Mouse (Mus musculus): ENCODE results near the gene Kcna10.

The Kcna10 gene

DNA sequence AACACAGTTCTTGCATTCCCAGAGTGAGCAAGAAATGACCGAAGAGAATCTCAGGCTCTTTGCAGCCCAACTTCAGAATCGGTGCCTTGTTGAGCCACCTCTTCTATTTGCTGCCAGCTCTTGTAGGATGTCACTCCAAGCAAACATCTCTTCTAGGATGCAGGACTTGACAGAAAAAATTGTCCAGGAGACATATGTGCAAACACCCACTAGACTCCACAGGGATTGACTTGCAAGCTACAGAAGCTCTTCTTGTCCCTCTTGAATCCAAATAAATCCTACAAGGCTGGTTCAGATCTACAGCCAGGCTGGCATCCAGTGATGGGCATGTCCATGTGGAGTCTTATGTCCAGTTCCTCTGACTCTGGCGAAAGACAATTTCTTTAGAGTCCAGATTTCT lies 21.6 kb downstream of the Kcna10 start:
- no peak for DNase-seq (ENCODE audit: low spot score)

DNA sequence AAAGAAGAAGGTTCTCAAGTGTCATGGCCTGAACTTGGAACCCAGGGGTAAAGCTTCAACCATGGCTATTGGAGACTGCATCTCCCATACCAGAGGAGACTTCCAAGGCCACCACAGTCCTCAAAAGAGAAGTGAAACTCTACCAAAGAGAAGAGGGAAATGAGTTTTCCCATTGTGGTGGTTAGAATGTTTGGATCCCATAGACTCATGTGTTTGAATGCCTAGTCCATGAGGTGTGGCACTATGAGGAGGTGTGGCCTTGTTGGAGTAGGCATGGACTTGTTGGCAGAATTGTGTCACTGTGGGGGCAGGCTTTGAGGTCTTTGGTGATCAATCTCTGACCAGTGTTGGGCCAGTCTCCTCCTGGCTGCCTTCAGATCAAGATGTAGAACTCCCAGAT lies 22.3 kb downstream of the Kcna10 start:
- no peak for DNase-seq (ENCODE audit: low spot score)

DNA sequence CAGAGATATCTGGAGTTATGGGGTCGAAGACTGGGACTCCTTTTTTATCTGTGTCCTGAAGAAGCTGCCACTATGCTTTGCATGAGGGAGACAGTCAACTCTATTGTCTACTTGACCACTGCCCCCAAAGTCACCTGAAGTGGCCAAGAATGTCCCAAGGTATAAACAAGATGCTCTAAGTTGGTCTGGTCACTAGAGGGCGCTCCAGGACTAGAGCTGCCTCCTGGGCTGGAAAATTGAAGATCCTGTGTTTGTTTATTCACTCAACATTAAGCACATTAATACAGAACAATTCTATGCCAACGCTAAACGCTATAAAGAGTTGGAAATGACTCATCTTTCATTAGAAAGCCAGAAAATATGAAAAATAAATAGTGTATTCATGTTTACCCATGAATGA lies 23.1 kb downstream of the Kcna10 start:
- peak; percentile 53 for DNase-seq (ENCODE audit: low spot score)

DNA sequence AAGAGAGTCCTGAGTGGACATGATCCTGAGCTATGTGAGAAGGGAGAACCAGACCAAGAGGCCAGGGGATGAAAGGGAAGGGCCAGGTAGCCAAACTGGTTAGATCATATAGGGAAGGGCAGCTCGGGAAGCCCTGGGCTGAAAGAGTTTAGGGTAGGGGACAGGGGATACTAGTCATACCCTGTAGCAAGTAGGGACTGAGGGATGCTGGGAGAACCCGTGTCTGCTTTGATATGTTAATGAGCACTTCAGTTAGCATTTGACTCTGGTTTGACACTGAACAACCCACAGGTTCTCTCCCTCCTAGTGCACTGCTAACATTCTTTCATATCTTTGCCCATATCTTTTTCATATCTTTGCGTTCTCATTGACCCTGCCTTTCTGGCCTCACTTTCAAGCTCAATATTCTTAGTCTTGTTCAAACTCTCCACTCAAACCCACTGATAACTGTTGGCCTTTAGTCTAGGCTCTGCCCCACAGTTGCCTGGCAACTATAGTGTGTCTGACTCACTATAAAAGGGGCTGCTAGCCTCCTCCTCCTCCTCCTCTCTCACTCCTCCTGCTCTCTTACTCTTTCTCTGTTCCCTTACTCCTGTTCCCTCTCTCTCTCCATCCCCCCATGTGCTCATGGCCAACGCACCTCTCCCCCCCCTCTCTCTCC lies 23.8 kb downstream of the Kcna10 start:
- DNase-seq (ENCODE audit: low spot score): no peak

DNA sequence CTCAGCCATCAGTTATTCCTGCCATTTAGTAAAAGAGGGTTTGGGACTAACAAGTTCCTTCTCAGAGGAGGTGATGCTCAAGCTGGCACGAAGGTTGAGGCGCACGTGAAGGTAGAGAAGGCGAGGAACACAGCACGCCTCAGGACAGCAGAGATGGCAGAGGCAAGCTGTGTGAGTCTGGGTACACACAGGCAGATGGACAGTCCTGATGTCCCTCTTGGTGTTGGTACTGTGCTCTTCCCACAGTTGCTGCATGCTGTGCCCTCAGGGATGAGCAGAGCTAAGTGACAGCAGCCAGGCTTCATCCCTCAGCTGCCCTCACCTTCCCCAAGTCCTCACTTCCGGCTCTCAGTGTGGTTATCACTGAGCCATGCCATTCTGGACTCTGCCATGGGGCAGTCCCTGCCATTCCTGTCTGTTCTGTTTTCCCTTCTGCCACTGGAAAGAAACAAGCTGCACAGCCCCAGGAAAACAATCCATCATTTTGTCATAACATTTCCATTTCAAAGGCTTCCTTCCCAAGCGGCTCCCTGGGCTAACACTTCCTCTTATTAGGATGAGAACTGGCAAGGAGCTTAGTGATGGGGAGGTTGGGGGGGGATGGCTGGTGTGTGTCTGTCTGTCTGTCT lies 24.9 kb downstream of the Kcna10 start:
- no peak for DNase-seq (ENCODE audit: low spot score)

DNA sequence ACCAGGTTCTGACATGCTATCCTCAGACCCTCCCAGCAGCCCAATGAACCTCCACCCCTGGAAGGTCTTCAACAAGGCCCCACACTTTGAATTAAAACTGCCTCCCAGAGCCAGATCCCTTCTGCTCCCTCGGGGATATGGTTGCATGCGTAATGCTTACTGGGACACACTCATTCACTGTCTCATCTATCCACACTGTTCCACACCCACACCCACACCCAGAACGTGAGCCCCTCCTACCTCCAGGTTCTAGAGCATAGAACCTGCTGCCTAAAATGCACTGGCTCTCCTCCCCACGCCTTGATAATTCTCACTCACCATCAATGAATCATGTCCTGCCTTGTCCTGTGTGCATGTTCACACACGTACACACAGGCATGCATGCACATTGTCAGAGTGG lies 31.8 kb downstream of the Kcna10 start:
- no peak for DNase-seq (ENCODE audit: low spot score)

DNA sequence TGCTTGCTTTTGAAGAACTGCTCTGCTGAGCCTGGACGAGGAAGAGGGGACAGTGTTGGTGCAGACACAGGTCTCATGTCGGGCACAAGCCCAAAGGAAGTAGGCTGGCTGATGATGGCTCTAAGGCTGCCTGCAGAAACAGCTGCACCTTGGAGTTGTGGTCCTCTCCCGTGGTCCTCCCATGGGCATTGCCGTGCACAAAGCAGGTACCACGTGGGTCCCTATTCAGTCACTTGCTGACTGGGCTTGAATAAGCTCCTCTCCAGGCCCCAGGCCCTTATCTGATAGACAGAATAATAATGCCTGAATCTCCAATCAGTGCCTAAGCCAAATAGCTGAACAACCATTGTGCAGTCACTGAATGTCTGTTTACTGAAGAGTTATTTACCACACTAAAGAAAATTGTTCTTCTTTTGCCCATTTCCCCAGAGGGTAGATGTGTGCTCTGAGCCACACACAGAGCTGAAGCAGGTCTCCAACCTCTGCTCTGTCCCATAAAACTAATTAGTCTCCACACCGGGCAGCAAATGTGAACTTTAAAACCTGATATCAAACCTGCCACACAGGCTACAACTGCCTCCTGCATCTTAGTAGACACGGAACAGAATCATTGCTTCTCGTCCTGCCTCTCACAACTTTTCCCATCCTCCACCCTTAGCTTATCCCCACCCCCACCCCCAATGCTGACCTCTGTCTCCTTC lies 33.7 kb downstream of the Kcna10 start:
- no peak for DNase-seq (ENCODE audit: low spot score)

DNA sequence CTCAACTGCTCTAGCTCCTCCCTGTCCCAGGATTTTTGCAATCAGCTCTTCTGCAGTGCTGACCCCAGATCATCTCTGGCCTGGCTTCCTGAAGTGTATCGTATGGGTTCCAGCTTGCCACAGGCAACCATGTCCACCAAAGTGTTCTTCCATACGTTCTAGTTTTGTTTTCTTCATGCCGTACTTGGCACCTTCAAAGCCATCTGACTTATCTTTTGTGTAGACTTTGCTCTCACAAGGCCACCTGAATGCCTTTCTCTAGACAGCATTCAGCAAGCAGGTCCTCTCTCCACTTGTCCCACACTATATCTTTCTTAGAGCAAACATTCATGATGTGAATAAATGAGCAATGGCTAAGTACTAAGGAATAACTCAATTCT lies 34.2 kb downstream of the Kcna10 start:
- no peak for DNase-seq (ENCODE audit: low spot score)

DNA sequence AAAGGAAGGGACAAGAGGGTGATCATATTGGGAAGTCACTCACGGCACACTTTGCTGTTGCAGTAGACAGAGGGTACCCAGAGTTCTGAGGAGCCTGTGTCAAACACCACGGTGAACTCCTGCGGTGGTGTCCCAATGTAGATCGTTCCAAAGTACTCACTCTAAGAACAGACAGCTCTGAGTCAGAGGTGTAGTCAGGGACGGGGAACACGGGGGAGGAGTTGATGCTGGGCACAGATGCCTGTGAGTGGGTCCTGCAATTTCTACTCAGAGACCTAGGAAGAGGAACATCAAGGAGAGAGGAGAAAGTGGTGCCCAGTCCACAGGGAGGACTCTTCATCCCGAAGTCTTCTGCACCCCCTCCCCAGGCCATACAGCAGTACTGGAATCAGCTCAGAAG lies 35.7 kb downstream of the Kcna10 start:
- no peak for DNase-seq (ENCODE audit: low spot score)

DNA sequence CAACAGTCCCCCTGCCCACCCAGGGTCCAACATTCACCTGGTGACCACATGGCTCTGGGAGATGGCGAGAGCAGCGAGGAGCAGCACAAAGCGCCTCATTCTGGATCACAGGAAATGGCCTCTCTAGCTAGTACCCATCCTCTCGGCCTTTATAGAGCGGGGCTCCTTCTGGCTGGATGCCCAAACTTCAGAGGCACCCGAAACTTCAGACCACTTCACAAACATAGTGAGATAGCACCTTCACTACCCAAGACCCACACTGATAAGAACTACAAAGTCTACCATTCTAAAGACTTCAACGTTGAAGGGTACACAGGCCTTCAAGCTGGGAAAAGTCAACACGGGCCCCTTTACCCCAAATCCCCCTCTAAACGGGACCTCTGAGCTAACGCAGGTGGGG lies 38.8 kb downstream of the Kcna10 start, which contains the start of gene Cym:
Gene Cym (minus strand): TSS at position 125 of the 400 bp plus-strand sequence.
- no peak for DNase-seq (ENCODE audit: low spot score)

DNA sequence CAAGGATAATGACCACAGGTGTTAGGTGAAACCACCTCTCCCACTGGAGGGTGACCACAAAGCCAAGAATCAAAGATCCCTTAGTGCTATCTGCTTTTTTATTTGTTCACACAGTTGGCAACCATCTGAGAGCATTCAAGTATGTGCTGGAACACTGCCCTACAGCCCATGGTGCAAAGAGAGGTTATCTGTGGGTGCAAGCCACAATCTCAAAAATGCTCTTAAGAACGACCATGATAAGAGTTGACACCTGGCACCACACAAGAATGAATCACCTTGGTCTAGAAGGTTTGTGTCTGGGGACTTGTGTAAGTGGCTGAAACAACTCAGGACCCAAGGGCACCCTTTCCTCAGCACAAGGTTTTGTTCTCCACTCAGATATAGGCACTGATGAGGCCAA lies 40.4 kb downstream of the Kcna10 start:
- no peak for DNase-seq (ENCODE audit: low spot score)

DNA sequence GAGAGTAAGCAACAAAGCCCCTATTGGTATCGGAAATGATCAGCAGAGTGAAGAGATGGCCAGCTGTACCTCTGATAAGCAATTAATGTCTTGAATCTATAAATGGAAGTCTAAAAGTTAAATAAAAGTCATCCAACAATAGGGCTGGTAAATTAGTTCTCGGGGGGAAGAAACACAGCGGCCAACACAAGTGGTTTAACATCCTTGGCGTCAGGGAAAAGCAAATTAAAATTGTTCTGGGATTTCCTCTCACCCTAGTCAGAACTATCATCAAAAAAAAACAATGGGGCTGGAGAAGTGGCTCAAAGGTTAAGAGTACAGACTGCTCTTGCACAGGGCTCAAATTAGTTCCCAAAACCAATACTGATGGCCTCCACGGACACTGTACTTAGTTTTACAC lies 43.0 kb downstream of the Kcna10 start:
- no peak for DNase-seq (ENCODE audit: low spot score)

DNA sequence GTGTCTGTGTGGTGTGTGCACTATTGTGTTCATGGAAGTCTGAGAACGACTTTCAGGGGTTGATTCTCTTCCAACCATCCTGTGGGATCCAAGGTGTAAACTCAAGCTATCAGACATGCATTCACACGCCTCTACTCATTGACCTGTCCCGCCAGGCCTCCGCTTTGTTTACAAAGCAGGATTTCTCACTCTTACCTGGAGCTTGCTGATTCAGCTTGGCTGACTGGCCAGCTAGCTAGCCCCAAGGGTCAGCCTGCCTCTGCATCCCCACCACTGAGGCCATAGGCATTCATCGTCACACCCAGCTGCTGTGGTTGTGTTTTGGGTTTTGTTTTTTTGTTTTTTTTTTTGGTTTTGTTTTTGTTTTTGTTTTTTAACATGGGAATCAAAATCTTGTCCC lies 46.4 kb downstream of the Kcna10 start:
- DNase-seq (ENCODE audit: low spot score): no peak

DNA sequence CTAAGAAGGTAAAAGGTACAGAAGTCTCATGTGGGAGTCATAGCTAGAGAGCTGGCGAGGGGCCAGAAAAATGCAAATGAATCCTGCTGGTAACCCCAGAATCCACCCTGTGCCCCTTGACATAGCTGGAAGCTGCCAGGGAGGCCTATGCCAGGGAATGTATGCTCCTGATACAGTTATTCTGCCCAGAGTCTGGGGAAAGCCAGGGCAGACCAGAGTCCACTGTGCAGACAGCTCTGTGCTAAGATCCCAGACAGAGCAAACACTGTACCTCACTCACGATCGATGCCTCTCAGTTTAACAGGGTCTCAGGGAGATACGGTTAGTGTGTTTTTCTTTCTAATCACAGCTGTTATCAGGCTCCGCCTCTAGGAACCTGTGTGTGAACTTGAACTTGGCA lies 47.0 kb downstream of the Kcna10 start:
- DNase-seq (ENCODE audit: low spot score): no peak

DNA sequence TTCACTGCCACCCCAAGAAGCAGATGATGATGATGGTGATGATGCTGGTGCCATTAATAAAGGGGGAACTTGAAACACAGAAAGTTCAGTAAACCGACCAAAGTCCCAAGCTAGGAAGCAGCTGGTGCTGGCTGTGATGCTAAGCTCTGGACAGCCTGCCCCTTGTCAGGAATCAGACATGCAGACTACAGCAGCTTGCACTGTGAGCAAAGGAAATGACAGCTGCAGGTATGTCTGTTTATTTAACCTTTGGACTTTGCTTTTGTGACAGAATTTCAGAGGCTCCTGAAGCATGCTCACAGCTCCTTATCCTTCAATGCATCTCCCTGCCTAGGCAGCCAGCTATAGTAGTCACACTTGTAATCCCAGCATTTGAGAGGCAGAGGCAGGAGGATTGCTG lies 47.7 kb downstream of the Kcna10 start, which contains the start of gene A630076J17Rik:
Gene A630076J17Rik (plus strand): TSS at position 88 of the 400 bp plus-strand sequence.
- no peak for DNase-seq (ENCODE audit: low spot score)

DNA sequence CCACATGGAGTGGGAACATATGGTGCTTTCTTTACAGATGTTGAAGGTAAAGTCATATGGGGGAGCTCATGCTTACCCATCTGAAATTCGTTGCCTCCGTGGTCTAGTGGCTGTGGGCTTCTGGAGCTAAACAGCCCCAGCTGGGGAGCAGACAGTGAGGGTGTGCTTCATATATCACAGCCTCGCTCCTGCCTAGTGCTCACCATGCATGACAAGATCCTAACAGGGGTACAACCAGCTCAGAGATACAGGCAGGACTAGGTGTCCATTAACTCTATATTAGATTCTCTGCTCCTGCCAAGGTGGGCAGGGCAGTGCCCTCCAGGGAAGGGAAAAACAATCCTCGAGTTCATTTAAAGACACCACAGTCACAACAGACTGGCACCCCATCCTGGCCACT lies 48.3 kb downstream of the Kcna10 start:
- DNase-seq (ENCODE audit: low spot score): no peak

DNA sequence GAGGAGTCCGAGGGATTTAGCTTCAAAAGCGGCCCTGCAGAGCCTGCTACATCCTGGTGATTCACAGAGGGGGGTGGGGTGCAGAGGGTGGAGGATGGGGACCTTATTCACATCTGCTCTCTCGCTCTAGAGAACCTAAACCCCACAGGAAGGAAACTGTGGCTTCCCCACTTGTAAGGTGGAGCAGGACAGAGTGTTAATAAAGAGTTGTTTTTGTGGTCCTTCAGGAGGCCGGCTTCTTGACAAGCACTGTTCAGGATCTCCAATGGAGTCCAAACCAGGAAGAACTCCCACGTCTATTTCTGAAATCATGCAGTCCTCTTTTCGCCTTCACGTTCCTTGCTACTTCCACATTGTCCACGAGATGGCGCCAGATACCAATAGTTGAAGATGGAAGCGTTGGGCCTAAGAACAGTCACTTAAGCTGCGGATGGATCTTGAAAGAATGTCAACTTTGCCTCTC lies 50.5 kb downstream of the Kcna10 start:
- peak; percentile 77 for DNase-seq (ENCODE audit: low spot score)

DNA sequence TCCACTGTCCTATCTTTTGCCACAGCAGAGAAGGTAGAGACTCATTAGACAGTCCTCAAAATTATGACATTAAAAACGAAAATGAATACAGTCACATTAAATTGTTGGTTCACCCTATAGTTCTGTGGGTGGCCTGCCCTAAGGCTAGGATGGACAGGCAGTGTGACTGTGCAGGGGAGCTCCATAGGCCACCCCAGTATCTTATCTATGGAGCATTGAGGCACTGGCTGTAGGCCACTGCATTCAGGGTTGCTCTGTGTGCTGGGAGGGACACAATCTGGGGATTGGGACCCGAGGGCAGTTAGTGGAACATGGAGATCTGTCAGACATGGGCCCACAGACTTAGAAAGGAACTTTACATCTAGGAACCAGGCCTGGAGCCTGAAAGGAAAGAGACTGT lies 51.1 kb downstream of the Kcna10 start:
- DNase-seq (ENCODE audit: low spot score): no peak

DNA sequence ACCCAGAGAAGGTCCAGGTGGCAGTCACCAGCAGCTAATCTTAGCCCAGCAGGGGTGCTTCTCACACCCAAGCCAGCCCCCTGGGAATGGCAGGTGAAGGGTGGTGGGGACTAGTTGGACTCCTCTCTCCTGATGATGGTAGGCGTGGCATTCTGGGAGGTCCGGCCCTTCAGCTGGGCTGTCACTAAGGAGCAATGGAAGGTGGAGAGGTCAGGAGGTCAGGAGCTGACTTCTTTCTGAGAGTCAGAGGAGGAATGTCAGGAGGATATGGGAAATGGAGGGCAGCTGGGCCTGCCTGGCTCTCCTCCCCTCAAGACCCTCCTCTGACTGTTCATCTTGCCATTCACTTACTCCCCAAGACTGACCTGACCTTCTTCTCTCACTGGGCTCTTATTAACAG lies 55.2 kb downstream of the Kcna10 start:
- DNase-seq (ENCODE audit: low spot score): no peak

DNA sequence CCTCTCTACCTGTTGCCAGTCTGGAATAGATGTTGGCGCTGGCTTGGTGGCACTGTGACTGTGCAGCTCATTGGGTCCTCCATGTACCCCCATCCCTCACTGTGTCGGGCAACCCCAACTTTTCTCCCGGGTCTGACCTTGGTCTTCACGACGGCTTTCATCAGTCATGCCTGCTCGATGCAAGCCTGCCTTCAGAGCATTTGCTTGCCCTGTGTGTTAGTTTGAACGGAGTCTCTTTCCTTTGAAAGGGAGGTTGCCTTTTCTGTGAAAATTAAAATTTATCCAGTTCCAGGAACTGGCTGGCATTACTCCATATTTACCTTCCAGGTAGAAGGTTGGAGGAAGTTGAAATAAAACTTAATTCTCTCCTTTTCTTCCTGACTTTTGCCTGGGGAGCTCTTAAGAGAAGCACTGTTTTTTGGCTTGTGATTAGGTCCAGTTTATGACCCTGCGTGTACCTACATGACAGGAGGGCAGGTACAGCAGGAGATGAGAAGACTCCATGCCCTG lies 55.7 kb downstream of the Kcna10 start:
- DNase-seq (ENCODE audit: low spot score): no peak

DNA sequence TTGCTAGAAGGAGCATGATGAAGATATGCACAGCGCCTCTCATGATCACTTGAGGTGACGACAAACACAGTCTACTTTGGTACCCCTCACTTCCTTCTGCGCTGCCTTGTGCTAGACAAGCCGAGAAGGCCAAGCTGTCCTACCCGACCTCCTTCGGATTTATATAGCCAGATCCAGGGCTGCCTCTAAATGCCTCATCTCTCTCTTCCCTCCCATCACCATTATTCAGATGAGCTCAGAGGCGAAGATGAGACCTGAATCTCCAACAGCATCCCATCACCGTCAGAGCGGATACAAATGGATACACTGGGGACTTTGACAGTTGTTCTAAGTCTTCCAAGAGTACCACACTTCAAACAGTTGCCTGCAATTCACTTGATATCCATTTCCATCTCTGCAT lies 56.8 kb downstream of the Kcna10 start, which contains the start of gene Prok1:
Gene Prok1 (minus strand): TSS at position 101 of the 400 bp plus-strand sequence.
- no peak for DNase-seq (ENCODE audit: low spot score)

DNA sequence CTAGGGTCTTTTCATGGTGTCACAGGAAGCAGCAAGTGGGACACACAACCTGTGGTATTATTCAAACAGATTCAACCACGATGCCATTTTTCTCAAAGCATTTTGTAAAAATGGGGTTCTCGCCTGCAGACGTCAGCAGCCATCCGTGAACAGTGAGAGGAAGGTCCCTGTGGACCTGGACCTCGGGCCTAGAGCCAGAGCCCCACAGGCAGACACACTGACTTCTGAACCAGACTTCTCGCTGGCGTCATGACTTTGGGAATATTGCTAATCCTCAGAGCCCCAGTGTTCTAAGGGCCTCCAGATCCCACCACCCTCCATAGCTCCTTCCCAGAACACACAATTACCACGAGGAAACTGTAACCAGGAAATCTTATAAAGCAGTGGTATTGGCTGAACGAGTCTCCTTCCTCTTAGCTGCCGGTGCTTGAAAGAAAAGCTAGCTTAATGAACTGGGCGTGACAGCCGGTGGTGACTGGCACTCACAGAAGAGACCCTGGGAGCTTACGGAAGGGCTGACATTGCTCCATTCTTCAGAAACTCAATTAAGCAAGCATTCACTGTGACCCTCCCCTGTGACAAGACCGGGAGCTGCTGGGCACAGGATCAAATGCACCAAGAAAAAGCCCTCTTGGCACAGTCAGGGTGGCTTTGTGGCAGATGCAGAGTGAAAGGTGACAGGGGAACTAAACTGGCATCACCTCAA lies 58.7 kb downstream of the Kcna10 start:
- no peak for DNase-seq (ENCODE audit: low spot score)

Measured in T-cell, adult 2 months (primary cell).